Mouse (Mus musculus): Measurements from ENCODE around the gene E030018B13Rik. TPM values are rescaled to one million over a fixed set of nuclear protein-coding genes. Genes with fewer than 3 reads are reported as not detected.

The E030018B13Rik gene
- total RNA-seq, 2 experiments from 2014 or later = not detected

- DNase-seq = peak; percentile 84 to 87
Measured at GRCm38 (mm10) chr7:63917693-63918092, 1.0 kb downstream of the E030018B13Rik start.

- DNase-seq = peak in 1 of 2 experiments; percentile 69
Measured at GRCm38 (mm10) chr7:63918771-63919768, 2.4 kb downstream of the E030018B13Rik start.

GRCm38 (mm10) chr7:63921909-63922562, 5.4 kb downstream of the E030018B13Rik start:
- peak; percentile 27 to 28 for DNase-seq

- DNase-seq = peak in 1 of 2 experiments; percentile 13
Measured at GRCm38 (mm10) chr7:63922571-63922970, 5.9 kb downstream of the E030018B13Rik start.

GRCm38 (mm10) chr7:63922975-63923374, 6.3 kb downstream of the E030018B13Rik start:
- peak in 1 of 2 experiments; percentile 16 for DNase-seq

- peak in 1 of 2 experiments; percentile 28 for DNase-seq
Measured at GRCm38 (mm10) chr7:63924151-63924550, 7.5 kb downstream of the E030018B13Rik start.

- peak; percentile 85 to 87 for DNase-seq
Measured at GRCm38 (mm10) chr7:63924747-63925412, 8.2 kb downstream of the E030018B13Rik start.

GRCm38 (mm10) chr7:63925413-63926360, 9.0 kb downstream of the E030018B13Rik start:
- peak; percentile 81 to 87 for DNase-seq

GRCm38 (mm10) chr7:63926492-63926891, 9.8 kb downstream of the E030018B13Rik start:
- DNase-seq = peak in 1 of 2 experiments; percentile 23

- peak in 1 of 2 experiments; percentile 26 for DNase-seq
Measured at GRCm38 (mm10) chr7:63927121-63927520, 10.5 kb downstream of the E030018B13Rik start.

GRCm38 (mm10) chr7:63929080-63929479, 12.4 kb downstream of the E030018B13Rik start:
- DNase-seq = peak; percentile 81 to 83

GRCm38 (mm10) chr7:63930132-63930531, 13.5 kb downstream of the E030018B13Rik start:
- DNase-seq = peak; percentile 18 to 43

GRCm38 (mm10) chr7:63930766-63931165, 14.1 kb downstream of the E030018B13Rik start:
- DNase-seq = peak in 1 of 2 experiments; percentile 11

GRCm38 (mm10) chr7:63932461-63932860, 15.8 kb downstream of the E030018B13Rik start:
- no peak for DNase-seq

- peak in 1 of 2 experiments; percentile 37 for DNase-seq
Measured at GRCm38 (mm10) chr7:63933905-63934304, 17.2 kb downstream of the E030018B13Rik start.

GRCm38 (mm10) chr7:63934530-63934929, 17.9 kb downstream of the E030018B13Rik start:
- DNase-seq = peak; percentile 69 to 72

- DNase-seq = no peak
Measured at GRCm38 (mm10) chr7:63935809-63936187, 19.1 kb downstream of the E030018B13Rik start.

- DNase-seq = peak; percentile 93 to 94
Measured at GRCm38 (mm10) chr7:63936188-63936985, 19.7 kb downstream of the E030018B13Rik start.

GRCm38 (mm10) chr7:63936986-63937235, 20.3 kb downstream of the E030018B13Rik start:
- no peak for DNase-seq

All from heart, adult 18-20 months (tissue).